Mouse (Mus musculus) cerebellum, adult (tissue): ENCODE data around the gene Arhgap15.

Experiments used
- ATAC-seq: cut with Nextera tagmentation; 2 replicates; pipeline ENCODE4 v1.9.2; 2017; ENCODE audit warnings: mild to moderate bottlenecking, moderate library complexity, mixed read lengths; ENCODE audit not compliant: insufficient number of reproducible peaks, low FRiP score, low TSS enrichment

Arhgap15 gene

GRCm38 (mm10) chr2:44338467-44338866, 589.8 kb downstream of the Arhgap15 start:
- ATAC-seq: no peak

DNA sequence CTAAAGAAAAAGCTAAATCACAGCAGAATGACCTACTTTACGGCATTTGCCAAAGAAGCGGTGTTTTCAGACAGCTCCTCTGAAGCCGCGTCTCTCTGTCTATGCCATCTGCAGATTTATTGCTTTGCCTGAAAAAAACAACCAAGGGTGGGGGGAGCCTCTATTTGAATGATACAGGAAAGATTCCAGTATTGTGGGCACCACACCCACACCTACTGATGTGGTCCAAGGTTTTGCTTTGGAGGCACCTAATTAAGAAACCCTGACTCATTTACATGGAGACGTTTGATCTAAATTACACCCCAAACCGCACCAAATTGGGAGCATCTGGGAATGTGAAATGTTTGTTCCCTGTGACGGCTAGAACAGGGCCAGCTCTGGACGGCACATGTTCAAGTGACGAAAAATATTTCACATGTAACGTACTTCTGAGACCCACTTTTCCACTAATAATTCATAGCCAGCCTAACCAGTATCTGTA, 592.5 kb downstream of the Arhgap15 start:
- no peak for ATAC-seq

GRCm38 (mm10) chr2:44344861-44345260, 596.2 kb downstream of the Arhgap15 start:
- ATAC-seq: no peak

DNA sequence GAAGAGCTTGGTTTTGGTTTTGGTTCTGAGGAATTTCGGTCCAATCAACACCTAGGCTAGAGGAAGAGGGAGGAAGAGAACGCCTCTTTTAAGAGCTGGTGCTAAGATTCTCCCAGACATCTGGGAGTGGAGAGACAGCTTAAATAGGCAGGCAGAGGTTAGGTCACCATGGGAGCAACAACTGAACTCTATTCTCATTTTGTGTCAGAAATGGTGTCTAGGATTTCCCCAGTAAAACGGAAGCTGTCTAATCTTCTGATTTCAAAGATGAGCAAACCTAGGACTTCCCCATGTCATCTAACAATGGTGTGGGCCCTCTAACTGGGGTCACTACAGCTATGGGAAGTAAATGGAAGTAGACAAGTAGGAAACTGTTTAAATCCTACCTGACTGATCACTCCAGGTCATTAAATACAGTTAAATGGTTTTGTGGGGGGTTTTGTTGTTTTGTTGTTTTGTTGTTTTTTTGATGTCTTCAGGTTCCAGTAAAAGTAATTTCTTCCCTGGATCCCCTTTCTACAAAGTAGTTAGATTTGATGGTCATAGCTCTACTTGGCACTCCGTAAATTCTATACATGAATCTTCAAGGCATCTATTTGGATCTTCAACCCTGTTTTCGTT, 596.8 kb downstream of the Arhgap15 start:
- no peak for ATAC-seq

- ATAC-seq: no peak
Observed at GRCm38 (mm10) chr2:44346184-44346583, 597.6 kb downstream of the Arhgap15 start.

GRCm38 (mm10) chr2:44347781-44348180, 599.2 kb downstream of the Arhgap15 start:
- ATAC-seq: no peak

GRCm38 (mm10) chr2:44349101-44349500, 600.5 kb downstream of the Arhgap15 start:
- ATAC-seq: no peak

- ATAC-seq: no peak
Observed at GRCm38 (mm10) chr2:44352885-44353284, 604.3 kb downstream of the Arhgap15 start.

GRCm38 (mm10) chr2:44353594-44353993, 605.0 kb downstream of the Arhgap15 start:
- ATAC-seq: no peak

DNA sequence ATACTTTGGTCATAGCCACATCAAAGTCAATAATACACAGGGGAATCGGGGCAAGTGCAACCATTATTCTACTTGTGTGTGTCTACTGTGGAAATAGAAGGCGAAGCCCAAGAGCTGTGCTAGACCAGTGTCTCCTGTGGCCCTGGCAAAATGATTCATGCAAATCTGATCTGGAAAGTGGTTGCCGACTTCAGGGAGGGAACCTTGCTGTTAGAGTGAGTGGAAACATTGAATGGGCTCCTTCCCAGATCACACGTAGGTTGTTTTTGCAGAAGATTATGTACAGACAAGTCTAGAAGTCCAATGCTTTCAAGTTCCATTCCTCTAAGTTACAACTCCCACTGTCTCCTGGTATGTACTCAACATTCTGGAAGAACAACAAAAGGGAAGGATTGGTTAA, 606.2 kb downstream of the Arhgap15 start:
- ATAC-seq: no peak

GRCm38 (mm10) chr2:44355316-44355715, 606.7 kb downstream of the Arhgap15 start:
- ATAC-seq: no peak

GRCm38 (mm10) chr2:44356248-44356886, 607.7 kb downstream of the Arhgap15 start:
- no peak for ATAC-seq

GRCm38 (mm10) chr2:44356887-44357251, 608.2 kb downstream of the Arhgap15 start:
- ATAC-seq: no peak

DNA sequence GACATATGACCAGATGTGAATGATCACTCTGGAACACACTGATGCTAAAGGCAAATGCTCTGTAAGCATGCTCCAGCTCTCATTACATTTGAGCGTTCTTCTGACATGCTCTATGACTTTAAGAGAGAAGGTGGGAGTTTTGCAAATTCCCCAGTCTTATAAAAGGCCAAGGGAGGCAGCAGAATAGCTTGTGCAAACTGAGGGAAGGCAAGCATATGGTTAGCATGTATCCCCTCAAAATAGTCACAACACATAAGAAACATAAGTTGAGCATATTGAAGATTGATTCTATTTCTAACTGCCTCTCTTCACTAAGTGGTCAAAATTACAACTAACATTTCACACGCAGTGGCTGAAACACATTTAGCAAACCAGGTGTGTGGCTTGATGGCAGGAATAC, 631.6 kb downstream of the Arhgap15 start:
- no peak for ATAC-seq

- ATAC-seq: no peak
Observed at GRCm38 (mm10) chr2:44384541-44384940, 635.9 kb downstream of the Arhgap15 start.

GRCm38 (mm10) chr2:44389556-44389955, 640.9 kb downstream of the Arhgap15 start:
- ATAC-seq: no peak

- no peak for ATAC-seq
Observed at GRCm38 (mm10) chr2:44393789-44394188, 645.2 kb downstream of the Arhgap15 start.

- ATAC-seq: no peak
Observed at GRCm38 (mm10) chr2:44394956-44395501, 646.4 kb downstream of the Arhgap15 start.

- ATAC-seq: no peak
Observed at GRCm38 (mm10) chr2:44395577-44395976, 647.0 kb downstream of the Arhgap15 start.

- no peak for ATAC-seq
Observed at GRCm38 (mm10) chr2:44397209-44397608, 648.6 kb downstream of the Arhgap15 start.

DNA sequence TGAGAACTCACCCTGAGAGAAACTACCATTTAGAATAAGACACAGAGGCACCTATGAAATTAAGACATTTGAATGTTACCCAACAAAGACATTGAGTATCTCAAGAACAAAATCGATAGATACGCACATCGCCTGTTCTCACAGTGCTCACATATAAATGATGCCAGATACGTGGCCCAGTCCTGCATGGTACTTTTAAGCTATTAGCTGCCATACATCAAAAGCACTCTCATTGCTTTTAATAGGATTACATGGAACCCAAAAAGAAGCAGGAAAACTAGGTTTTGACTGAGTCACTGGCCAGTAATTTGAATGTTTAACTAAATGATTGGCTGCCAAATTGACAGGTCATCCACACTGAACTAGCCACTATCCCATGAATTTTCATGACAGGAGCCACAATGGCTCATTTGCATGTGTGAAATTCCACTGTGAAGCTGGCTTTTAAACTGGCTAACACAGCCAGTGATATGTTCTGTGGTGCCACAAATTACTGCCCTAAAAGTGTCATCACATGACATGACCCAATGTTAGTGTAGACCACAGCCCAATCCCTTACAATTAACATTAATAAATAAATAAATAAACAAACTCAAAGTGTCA, 649.2 kb downstream of the Arhgap15 start:
- no peak for ATAC-seq
